Mouse (Mus musculus) adrenal gland (tissue): ENCODE results near the gene Pdyn.

ENCODE experiments used
- intact Hi-C: fragments of 180-260 bp; cut with DNase I; formaldehyde crosslinking; loops from one replicate; pipeline ENCODE4 v1.15.1; 2025
- long read RNA-seq, 2 experiments: library from polyadenylated mRNA; unstranded; transcript quantifications; one replicate each; pipeline ENCODE4 v2.0.0; 2020; ENCODE audit warnings: borderline replicate concordance in 1 of 2; ENCODE audit not compliant: insufficient replicate concordance in 1 of 2

Gene Pdyn
- long read RNA-seq, experiment 1, result 0 reads
- long read RNA-seq, experiment 2, result 0 reads

- intact Hi-C loops, result no loop called here
Measured at GRCm38 (mm10) chr2:129699484-129700158, at the start of gene Pdyn. Gene Pdyn, minus strand, starts transcription at chr2:129699844.

GRCm38 (mm10) chr2:129742016-129742415, 42.4 kb upstream of the Pdyn start:
- intact Hi-C loops, result no loop called here

- intact Hi-C loops, result no loop called here
Measured at GRCm38 (mm10) chr2:129740515-129740914, 40.9 kb upstream of the Pdyn start.

GRCm38 (mm10) chr2:129734031-129734430, 34.4 kb upstream of the Pdyn start:
- intact Hi-C loops, result loop anchor here (5.0 kb wide), 1 partner anchor 138 kb away; no protein-coding TSS in a partner anchor

- intact Hi-C loops, result loop anchor here (5.0 kb wide), 1 partner anchor 143 kb away; no protein-coding TSS in a partner anchor
Measured at GRCm38 (mm10) chr2:129729681-129730080, 30.0 kb upstream of the Pdyn start.

GRCm38 (mm10) chr2:129715671-129716070, 16.0 kb upstream of the Pdyn start:
- intact Hi-C loops, result loop anchor here (1.0 kb wide), 1 partner anchor 40 kb away; no protein-coding TSS in a partner anchor

GRCm38 (mm10) chr2:129713026-129713544, 13.4 kb upstream of the Pdyn start:
- intact Hi-C loops, result no loop called here

- intact Hi-C loops, result no loop called here
Measured at GRCm38 (mm10) chr2:129696059-129696458, 3.6 kb downstream of the Pdyn start.

GRCm38 (mm10) chr2:129694303-129694702, 5.3 kb downstream of the Pdyn start:
- intact Hi-C loops, result no loop called here

GRCm38 (mm10) chr2:129692694-129693093, 7.0 kb downstream of the Pdyn start:
- intact Hi-C loops, result no loop called here

GRCm38 (mm10) chr2:129689694-129690093, 9.9 kb downstream of the Pdyn start:
- intact Hi-C loops, result no loop called here

- intact Hi-C loops, result no loop called here
Measured at GRCm38 (mm10) chr2:129688036-129688625, 11.5 kb downstream of the Pdyn start.

GRCm38 (mm10) chr2:129686908-129687307, 12.7 kb downstream of the Pdyn start:
- intact Hi-C loops, result no loop called here

GRCm38 (mm10) chr2:129684014-129684413, 15.6 kb downstream of the Pdyn start:
- intact Hi-C loops, result no loop called here

- intact Hi-C loops, result no loop called here
Measured at GRCm38 (mm10) chr2:129680236-129680635, 19.4 kb downstream of the Pdyn start.

GRCm38 (mm10) chr2:129679066-129679465, 20.6 kb downstream of the Pdyn start:
- intact Hi-C loops, result loop anchor here (10.0 kb wide), 1 partner anchor 376 kb away; no protein-coding TSS in a partner anchor

GRCm38 (mm10) chr2:129677664-129678063, 22.0 kb downstream of the Pdyn start:
- intact Hi-C loops, result loop anchor here (10.0 kb wide), 1 partner anchor 377 kb away; no protein-coding TSS in a partner anchor

GRCm38 (mm10) chr2:129674935-129675634, 24.6 kb downstream of the Pdyn start:
- intact Hi-C loops, result loop anchor here (1.0 to 10.0 kb wide), 3 partner anchors 40 to 380 kb away; no protein-coding TSS in a partner anchor

GRCm38 (mm10) chr2:129671911-129672310, 27.7 kb downstream of the Pdyn start:
- intact Hi-C loops, result loop anchor here (10.0 kb wide), 1 partner anchor 383 kb away; no protein-coding TSS in a partner anchor

GRCm38 (mm10) chr2:129662484-129662883, 37.2 kb downstream of the Pdyn start:
- intact Hi-C loops, result no loop called here

- intact Hi-C loops, result no loop called here
Measured at GRCm38 (mm10) chr2:129660020-129660419, 39.6 kb downstream of the Pdyn start.
